Mouse (Mus musculus): ENCODE measurements around the gene Gm36176.
A peak's percentile ranks its signal among the peaks of the same experiment; 100 is the strongest.
"Not testable (repeated sequence)": the region's sequence is repeated elsewhere in the genome, so short reads cannot be mapped to it uniquely, and the experiment has no call there.

Gene Gm36176

GRCm38 (mm10) chr10:77846503-77846902, at the start of gene Gm36176:
Gene Gm36176 (plus strand): TSS chr10:77846803.
- DNase-seq: no peak

- no peak for DNase-seq
These were observed 48.9 kb upstream of the Gm36176 start for GRCm38 (mm10) chr10:77797677-77798076.

DNA sequence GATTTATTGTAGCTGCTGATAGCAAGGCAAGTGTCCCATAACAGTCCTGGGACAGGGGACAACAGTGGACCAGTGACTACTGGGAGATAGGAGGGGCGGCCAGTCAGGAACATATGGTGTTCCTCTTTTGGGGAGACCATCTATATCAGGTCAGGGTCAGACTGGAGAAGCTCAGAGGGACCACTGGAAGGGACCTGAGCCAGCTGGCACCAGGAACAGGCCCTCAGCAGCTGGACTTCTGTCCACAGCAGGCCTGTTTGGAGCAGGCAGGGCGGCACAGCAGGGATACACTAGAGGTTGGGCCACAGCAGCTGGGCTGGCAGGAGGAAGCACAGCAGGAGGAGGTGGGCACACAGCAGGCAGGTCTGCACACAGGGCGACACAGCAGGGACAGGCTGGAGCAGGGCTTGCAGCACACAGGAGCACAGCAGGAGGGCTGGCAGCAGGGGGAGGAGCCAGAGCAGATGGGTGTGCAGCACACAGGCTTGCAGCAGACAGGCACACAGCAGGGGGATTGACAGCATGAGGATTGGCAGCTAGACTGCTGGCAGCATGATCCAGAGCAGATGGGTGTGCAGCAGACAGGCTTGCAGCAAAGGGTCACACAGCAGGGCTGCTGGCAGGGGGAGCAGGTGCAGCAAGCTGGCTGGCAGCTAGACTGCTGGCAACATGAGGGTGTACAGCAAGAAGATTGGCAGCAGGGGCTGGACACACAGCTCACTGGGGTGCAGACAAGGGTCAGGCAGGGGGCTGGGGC, 48.3 kb upstream of the Gm36176 start:
- not testable (repeated sequence) for DNase-seq

GRCm38 (mm10) chr10:77798921-77799508, 47.6 kb upstream of the Gm36176 start, which contains the start of gene Gm19668:
Gene Gm19668 (minus strand): TSS chr10:77799133.
- DNase-seq: no peak

- no peak for DNase-seq
These were observed 42.5 kb upstream of the Gm36176 start for GRCm38 (mm10) chr10:77804095-77804494.

- no peak for DNase-seq
These were observed 34.9 kb upstream of the Gm36176 start, which contains the start of gene Gm9507 for GRCm38 (mm10) chr10:77811743-77812142. Gene Gm9507 (minus strand): TSS chr10:77811843.

GRCm38 (mm10) chr10:77814382-77814781, 32.2 kb upstream of the Gm36176 start, which contains the start of gene Gm2696:
Gene Gm2696 (plus strand): TSS chr10:77814682.
- DNase-seq: no peak

- peak; percentile 37 for DNase-seq
These were observed 31.1 kb upstream of the Gm36176 start for GRCm38 (mm10) chr10:77815514-77815913.

DNA sequence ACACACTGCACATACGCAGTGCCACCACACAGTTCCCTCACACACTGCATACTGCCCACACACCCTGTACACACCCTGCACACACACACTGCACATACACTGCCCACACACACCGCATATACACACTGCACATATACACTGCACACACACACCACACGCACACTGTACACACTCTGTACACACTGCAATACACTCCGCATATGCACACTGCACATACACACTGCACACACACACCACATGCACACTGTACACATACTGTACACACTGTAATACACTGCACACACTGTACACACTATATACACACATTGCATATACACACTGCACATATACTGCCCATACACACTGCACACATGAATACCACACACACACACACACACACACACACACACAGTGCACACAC, 28.1 kb upstream of the Gm36176 start:
- DNase-seq: no peak

DNA sequence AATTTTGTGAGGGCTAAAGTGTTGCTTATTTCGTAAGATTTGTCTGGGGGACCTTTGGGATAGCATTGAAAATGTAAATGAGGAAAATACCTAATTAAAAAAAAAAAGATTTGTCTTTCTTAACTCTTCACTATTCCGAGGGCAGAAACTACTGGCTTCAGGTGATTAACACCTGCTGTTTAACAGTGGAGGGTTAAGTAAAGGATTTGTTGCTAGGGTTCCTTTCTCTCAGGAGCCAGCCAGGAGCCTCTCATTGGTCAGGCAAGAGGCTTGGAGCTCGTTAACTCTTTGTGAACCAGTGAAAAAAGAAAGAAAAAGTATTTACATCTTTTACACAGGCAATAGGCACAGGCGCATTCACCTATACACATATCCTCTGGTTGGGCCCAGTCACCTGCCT, 27.4 kb upstream of the Gm36176 start:
- DNase-seq: no peak

GRCm38 (mm10) chr10:77826951-77827350, 19.7 kb upstream of the Gm36176 start, which contains the start of gene Krtap10-4:
Gene Krtap10-4 (minus strand): TSS chr10:77827095.
- no peak for DNase-seq

DNA sequence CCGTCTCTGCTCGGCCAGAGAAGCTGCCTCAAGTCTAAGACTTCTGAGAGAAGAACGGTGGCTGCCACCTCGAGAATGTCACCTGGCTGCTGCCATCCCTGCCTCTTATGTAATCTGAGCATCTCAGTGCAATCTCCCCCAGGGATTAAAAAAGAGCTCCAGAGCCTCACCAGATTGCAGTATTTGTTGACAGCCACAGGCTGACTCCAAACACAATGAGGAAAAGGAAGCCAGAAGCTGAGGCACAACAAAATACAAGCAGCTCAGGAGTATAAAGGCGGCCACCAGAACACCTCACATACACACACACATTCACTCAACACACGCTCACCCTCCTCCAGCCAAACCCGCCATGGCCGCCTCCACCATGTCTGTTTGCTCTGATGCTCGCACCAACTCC, 11.0 kb upstream of the Gm36176 start, which contains the start of gene Krtap10-10:
Gene Krtap10-10, plus strand, starts transcription at position 301 of the 400 bp plus-strand sequence.
- DNase-seq: no peak

GRCm38 (mm10) chr10:77839006-77839405, 7.6 kb upstream of the Gm36176 start:
- no peak for DNase-seq

GRCm38 (mm10) chr10:77846961-77847360, 358 bp downstream of the Gm36176 start:
- no peak for DNase-seq

- no peak for DNase-seq
These were observed 935 bp downstream of the Gm36176 start for GRCm38 (mm10) chr10:77847538-77847937.

DNA sequence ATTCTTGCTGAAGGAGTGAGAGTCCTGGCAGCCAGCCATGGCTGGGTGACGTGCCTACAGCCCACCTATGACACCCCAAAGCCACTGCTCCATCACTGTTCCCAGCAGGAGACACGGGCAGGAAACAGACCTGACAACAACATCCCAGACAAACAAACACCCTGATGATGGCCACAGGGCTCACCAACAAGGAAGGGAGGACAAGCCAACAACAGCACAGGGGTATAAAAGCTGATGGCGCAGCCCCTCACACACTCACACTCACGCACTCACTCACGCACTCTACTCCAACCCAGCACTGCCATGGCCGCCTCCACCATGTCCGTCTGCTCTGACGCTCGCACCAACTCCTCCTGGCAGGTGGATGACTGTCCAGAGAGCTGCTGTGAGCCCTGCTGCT, 6.0 kb downstream of the Gm36176 start, which contains the start of gene Gm10318:
Gene Gm10318, plus strand, starts transcription at position 301 of the 400 bp plus-strand sequence.
- DNase-seq: no peak

GRCm38 (mm10) chr10:77861675-77862074, 15.1 kb downstream of the Gm36176 start, which contains the start of gene Gm3285:
Gene Gm3285 (plus strand): TSS chr10:77861975.
- no peak for DNase-seq

- DNase-seq: no peak
These were observed 17.6 kb downstream of the Gm36176 start for GRCm38 (mm10) chr10:77864067-77864761.

DNA sequence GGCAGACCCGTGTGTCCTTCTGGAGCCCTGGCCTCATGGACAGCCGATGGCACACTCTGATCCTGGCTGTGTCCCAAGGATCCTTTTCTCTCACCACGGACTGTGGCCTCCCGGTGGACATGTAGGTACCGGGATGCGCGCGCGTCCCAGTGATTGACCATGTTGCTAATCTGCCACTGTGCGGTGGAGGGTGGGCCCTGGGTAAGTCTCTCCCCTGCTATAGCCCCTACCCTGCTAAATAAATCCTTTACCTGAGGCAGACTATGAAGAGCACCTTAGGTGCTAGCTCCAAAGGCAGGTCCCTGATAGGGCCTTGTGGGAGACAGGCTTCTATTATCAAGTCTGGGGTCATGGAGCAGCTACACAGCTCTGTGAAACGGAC, 18.1 kb downstream of the Gm36176 start:
- DNase-seq: no peak

- no peak for DNase-seq
These were observed 20.9 kb downstream of the Gm36176 start for GRCm38 (mm10) chr10:77867546-77867945.

GRCm38 (mm10) chr10:77869651-77870050, 23.0 kb downstream of the Gm36176 start:
- no peak for DNase-seq

GRCm38 (mm10) chr10:77878985-77879384, 32.4 kb downstream of the Gm36176 start:
- no peak for DNase-seq

DNA sequence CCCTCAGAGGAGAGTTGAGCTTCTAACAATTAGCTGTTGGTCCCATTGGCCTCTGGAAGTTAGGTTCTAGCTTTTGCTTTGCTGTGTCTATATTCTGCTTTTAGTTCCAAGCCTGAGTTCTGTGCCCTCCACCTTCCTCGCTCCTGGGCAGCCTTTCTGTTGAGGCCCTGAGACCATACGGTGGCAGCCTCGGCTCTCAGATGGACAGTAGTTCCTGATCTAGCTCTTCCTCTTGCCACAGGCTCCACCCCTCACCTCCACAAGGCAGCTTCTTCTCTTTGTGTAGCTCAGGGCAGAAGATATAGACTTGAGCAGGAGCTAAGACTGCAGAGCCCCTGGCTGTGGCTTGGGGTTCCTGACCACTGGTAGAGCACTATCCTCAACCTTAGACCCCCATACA, 33.7 kb downstream of the Gm36176 start:
- no peak for DNase-seq

Measured in right cerebral cortex, postnatal 14 days (tissue).